Mouse (Mus musculus) monocyte, adult 59 days (primary cell): ENCODE data around the gene Twist2. TPM values are rescaled to one million over a fixed set of nuclear protein-coding genes. Genes with fewer than 3 reads are reported as not detected.

Experiments used
- total RNA-seq, 2 experiments: library from RNA; stranded (reverse); gene quantifications; one replicate each; pipeline ENCODE4 v1.2.4; 2023

The Twist2 gene
- total RNA-seq = not detected

GRCm38 (mm10) chr1:91800967-91801843, at the start of gene Twist2:
Gene Twist2, plus strand, starts transcription at chr1:91801461.

